Mouse (Mus musculus) kidney, postnatal 0 days (tissue): ENCODE results near the gene Dner. TPM values are rescaled to one million over a fixed set of nuclear protein-coding genes. Genes with fewer than 3 reads are reported as not detected.

ENCODE experiments used
- ATAC-seq: fragments of 200-750 bp; cut with Nextera tagmentation; replicated peaks from 2 replicates; pipeline ENCODE4 v1.8.0; 2017; ENCODE audit warnings: low read depth, moderate number of reproducible peaks, moderate TSS enrichment, moderate library complexity; ENCODE audit not compliant: low FRiP score
- DNase-seq: peaks from one replicate; pipeline ENCODE4 v3.0.0-alpha.2; 2016; ENCODE audit warnings: low spot score
- H3K27ac ChIP-seq: fragments of 300-500 bp; sonication (generic); 2 replicates; pipeline ENCODE4 v1.5.1; 2014; ENCODE audit warnings: mild to moderate bottlenecking
- H3K27me3 ChIP-seq: fragments of 300-500 bp; sonication (generic); 2 replicates; pipeline ENCODE4 v1.6.1; 2014; ENCODE audit warnings: low read length, mixed read lengths; ENCODE audit not compliant: insufficient read depth
- H3K36me3 ChIP-seq: fragments of 300-500 bp; sonication (generic); 2 replicates; pipeline ENCODE4 v1.6.1; 2014; ENCODE audit warnings: low read length, mixed read lengths; ENCODE audit not compliant: insufficient read depth
- H3K4me1 ChIP-seq: fragments of 300-500 bp; sonication (generic); replicated peaks from 2 replicates; pipeline ENCODE4 v1.6.1; 2014; ENCODE audit warnings: antibody characterized with exemption, low read length, mixed read lengths; ENCODE audit not compliant: insufficient read depth
- H3K4me2 ChIP-seq: fragments of 300-500 bp; sonication (generic); 2 replicates; pipeline ENCODE4 v1.6.1; 2014; ENCODE audit warnings: mild to moderate bottlenecking, low read length, moderate library complexity, mixed read lengths
- H3K4me3 ChIP-seq: fragments of 300-500 bp; sonication (generic); replicated peaks from 2 replicates; pipeline ENCODE4 v1.5.1; 2014; ENCODE audit warnings: low read depth, low read length
- H3K9ac ChIP-seq: fragments of 300-500 bp; sonication (generic); 2 replicates; pipeline ENCODE4 v1.6.1; 2014; ENCODE audit warnings: low read depth, low read length
- H3K9me3 ChIP-seq: fragments of 300-500 bp; sonication (generic); replicated peaks from 2 replicates; pipeline ENCODE4 v1.6.1; 2016; ENCODE audit warnings: low read length, inconsistent platforms, mixed read lengths
- CTCF ChIP-seq: IDR thresholded peaks from 2 replicates; pipeline ENCODE4 v1.5.1; 2016; ENCODE audit warnings: antibody characterized with exemption, low read depth, mild to moderate bottlenecking, moderate library complexity
- WGBS: fragments of 180-500 bp; shearing (Covaris S2); extraction: QIAGEN DNeasy Blood & Tissue Kit; methylation state at CpG from one replicate; pipeline ENCODE4 v1.1.7; 2014; 5-methylcytosine and 5-hydroxymethylcytosine counted together
- polyA plus RNA-seq: library from polyadenylated mRNA; unstranded; fragments of >200 nt; fragmentation: Nextera tagmentation; extraction: Ambion mirVana; gene quantifications from 2 replicates; pipeline ENCODE4 v1.2.1, GENCODE M21; 2015

The Dner gene
- polyA plus RNA-seq, 1 experiment from 2014 or later: 0.68 TPM

- H3K4me3 ChIP-seq: no peak overlapping the region
- H3K4me2 ChIP-seq: no peak overlapping the region
- H3K9me3 ChIP-seq: no peaks in the 10 kb centered on the region
- H3K36me3 ChIP-seq: no peaks in the 10 kb centered on the region
- H3K27ac ChIP-seq: no peak overlapping the region
- no peak for DNase-seq
- no peaks in the 10 kb centered on the region for H3K27me3 ChIP-seq
- ATAC-seq: no peak
- TF ChIP-seq CTCF: no peak
- H3K9ac ChIP-seq: no peak overlapping the region
- no peaks in the 10 kb centered on the region for H3K4me1 ChIP-seq
- 73% methylated on average over 1 of the region's 1 CpGs for WGBS
These were observed 263.7 kb downstream of the Dner start for GRCm38 (mm10) chr1:84432311-84432710.

DNA sequence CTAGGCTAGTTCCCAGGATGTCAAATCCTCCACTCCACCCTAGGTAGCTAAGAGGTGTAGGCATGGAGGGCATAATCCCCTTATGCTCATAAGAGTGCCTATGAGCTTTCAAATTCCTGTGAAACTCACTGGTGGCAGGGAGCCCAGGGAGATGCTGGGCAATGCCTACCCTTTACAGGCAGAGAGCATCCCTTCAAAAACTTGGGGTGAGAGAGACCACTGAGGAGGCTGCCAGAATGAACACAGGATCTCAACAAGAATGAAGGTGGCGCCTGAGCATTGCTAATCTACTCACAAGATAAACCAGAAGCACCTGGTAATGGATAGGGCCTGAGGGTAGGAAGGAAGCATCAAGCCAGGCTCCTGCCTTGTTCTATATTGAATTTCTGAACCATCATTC is 267.7 kb downstream of the Dner start:
- Histone ChIP-seq H3K27ac (no peak overlapping the region), H3K36me3 (no peaks in the 10 kb centered on the region), H3K9me3 (no peaks in the 10 kb centered on the region), H3K9ac (no peak overlapping the region), H3K4me3 (no peak overlapping the region), H3K4me1 (no peaks in the 10 kb centered on the region), H3K4me2 (no peak overlapping the region), H3K27me3 (no peaks in the 10 kb centered on the region)
- 74% methylated on average over 1 of the region's 1 CpGs for WGBS
- ATAC-seq: no peak
- no peak for DNase-seq
- TF ChIP-seq CTCF: no peak

- DNase-seq (no peak), ATAC-seq (no peak)
- Histone ChIP-seq H3K9me3 (no peaks in the 10 kb centered on the region), H3K4me3 (no peak overlapping the region), H3K27ac (no peak overlapping the region), H3K27me3 (no peaks in the 10 kb centered on the region), H3K36me3 (no peaks in the 10 kb centered on the region), H3K4me1 (no peaks in the 10 kb centered on the region), H3K9ac (no peak overlapping the region), H3K4me2 (no peak overlapping the region)
- no peak for TF ChIP-seq CTCF
- WGBS: 74% methylated on average over 11 of the region's 11 CpGs
These were observed 268.3 kb downstream of the Dner start for GRCm38 (mm10) chr1:84427757-84428156.

DNA sequence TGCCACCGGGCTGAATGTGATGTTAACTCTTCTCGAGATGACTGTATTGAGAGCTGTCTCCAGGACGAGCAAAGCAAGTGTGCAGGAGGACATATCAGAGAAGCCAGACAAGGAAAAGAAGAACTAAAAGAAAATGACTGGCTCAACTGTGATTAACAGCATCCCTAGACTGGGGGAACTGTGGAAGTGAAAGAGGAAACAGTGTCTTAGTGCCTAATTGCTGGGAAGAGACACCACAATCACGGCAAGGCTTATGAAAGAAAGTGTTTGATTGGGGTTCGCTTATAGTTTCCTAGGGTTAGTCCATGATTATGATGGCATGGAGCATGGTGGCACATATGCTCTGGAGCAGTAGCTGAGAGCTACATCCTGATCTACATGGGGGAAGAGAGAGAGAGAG is 269.3 kb downstream of the Dner start:
- Histone ChIP-seq H3K9me3 (no peaks in the 10 kb centered on the region), H3K4me1 (no peaks in the 10 kb centered on the region), H3K27me3 (no peaks in the 10 kb centered on the region), H3K4me2 (no peak overlapping the region), H3K4me3 (no peak overlapping the region), H3K36me3 (no peaks in the 10 kb centered on the region), H3K27ac (no peak overlapping the region), H3K9ac (no peak overlapping the region)
- no peak for TF ChIP-seq CTCF
- no peak for DNase-seq
- 85% methylated on average over 5 of the region's 5 CpGs for WGBS
- no peak for ATAC-seq

GRCm38 (mm10) chr1:84422881-84423280 is 273.1 kb downstream of the Dner start:
- Histone ChIP-seq H3K27ac (no peak overlapping the region), H3K4me1 (no peaks in the 10 kb centered on the region), H3K9me3 (no peaks in the 10 kb centered on the region), H3K27me3 (no peaks in the 10 kb centered on the region), H3K4me2 (no peak overlapping the region), H3K9ac (no peak overlapping the region), H3K4me3 (no peak overlapping the region), H3K36me3 (no peaks in the 10 kb centered on the region)
- WGBS: 71% methylated on average over 2 of the region's 2 CpGs
- ATAC-seq (no peak), DNase-seq (no peak)
- TF ChIP-seq CTCF: no peak

DNA sequence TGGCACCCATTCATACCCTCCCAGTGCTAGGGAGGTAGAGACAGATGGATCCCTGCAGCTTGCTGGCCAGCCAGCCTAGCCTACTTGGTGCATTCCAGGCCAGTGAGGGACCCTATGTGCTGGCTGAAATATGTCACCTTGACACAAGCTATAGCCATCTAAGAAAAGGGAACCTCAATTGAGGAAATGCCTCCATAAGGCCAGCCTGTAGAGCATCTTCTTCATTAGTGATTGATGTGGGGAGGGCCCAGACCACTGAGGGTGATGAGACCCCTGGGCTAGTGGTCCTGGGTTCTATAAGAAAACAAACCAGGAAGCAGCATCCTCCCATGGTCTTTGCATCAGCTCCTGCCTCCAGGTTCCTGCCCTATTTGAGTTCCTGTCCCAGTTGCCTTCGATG is 274.2 kb downstream of the Dner start:
- Histone ChIP-seq H3K4me3 (no peak overlapping the region), H3K4me2 (no peak overlapping the region), H3K9ac (no peak overlapping the region), H3K27me3 (no peaks in the 10 kb centered on the region), H3K36me3 (no peaks in the 10 kb centered on the region), H3K4me1 (no peaks in the 10 kb centered on the region), H3K27ac (no peak overlapping the region), H3K9me3 (no peaks in the 10 kb centered on the region)
- ATAC-seq (no peak), DNase-seq (no peak)
- 71% methylated on average over 1 of the region's 1 CpGs for WGBS
- TF ChIP-seq CTCF: no peak

- no peak overlapping the region for H3K9ac ChIP-seq
- no peaks in the 10 kb centered on the region for H3K9me3 ChIP-seq
These were observed 276.6 kb downstream of the Dner start for GRCm38 (mm10) chr1:84419416-84419815.

More at GRCm38 (mm10) chr1:84419416-84419815, 276.6 kb downstream of the Dner start:
- TF ChIP-seq CTCF: no peak
- no peaks in the 10 kb centered on the region for H3K27me3 ChIP-seq
- ATAC-seq (no peak), DNase-seq (no peak)
- no peak overlapping the region for H3K27ac ChIP-seq
- H3K4me1 ChIP-seq: no peaks in the 10 kb centered on the region
- no peaks in the 10 kb centered on the region for H3K36me3 ChIP-seq
- no peak overlapping the region for H3K4me2 ChIP-seq
- H3K4me3 ChIP-seq: no peak overlapping the region
- 64% methylated on average over 2 of the region's 2 CpGs for WGBS
